Mouse (Mus musculus): ENCODE results near the gene Vmn1r167.
"Not testable (repeated sequence)": the region's sequence is repeated elsewhere in the genome, so short reads cannot be mapped to it uniquely, and the experiment has no call there.

DNA sequence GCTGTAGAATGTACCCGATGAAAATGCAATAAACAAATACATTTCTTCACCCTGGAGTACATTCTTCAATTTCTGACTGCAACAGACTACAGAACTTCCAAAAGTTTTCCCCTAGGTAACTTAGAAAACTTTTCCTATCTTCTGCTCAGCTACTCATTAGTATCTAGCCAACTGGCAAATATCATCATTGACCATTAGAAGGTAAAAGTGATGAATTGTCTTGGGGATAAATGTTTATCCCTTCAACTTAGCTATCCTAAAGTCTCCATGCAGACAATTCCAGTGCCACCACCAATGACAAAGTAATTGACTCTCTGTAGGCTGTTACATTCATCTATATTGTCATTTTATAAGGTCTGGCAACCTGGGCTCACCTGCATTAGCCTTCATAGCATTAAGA lies 32.4 kb upstream of the Vmn1r167 start, which contains the start of gene Vmn1r168:
- TF ChIP-seq CTCF (conservative IDR thresholded peaks at IDR 0.05; ENCODE audit: low read length); NANOG (IDR thresholded peaks at IDR 0.05; ENCODE audit: borderline replicate concordance, low read length): not testable (repeated sequence)
